Mouse (Mus musculus) heart, postnatal 0 days (tissue): ENCODE measurements around the gene Pth1r. TPM values are rescaled to one million over a fixed set of nuclear protein-coding genes. Genes with fewer than 3 reads are reported as not detected.
A peak's percentile ranks its signal among the peaks of the same experiment; 100 is the strongest.

Source experiments
- ATAC-seq: fragments of 200-750 bp; cut with Nextera tagmentation; 2 replicates; pipeline ENCODE4 v1.8.0; 2017; ENCODE audit warnings: low read depth, moderate number of reproducible peaks, moderate library complexity; ENCODE audit not compliant: insufficient read depth
- DNase-seq: peaks from one replicate; pipeline ENCODE4 v3.0.0-alpha.2; 2016; ENCODE audit warnings: low spot score
- H3K27ac ChIP-seq: fragments of 300-500 bp; sonication (generic); 2 replicates; pipeline ENCODE4 v1.5.1; 2014; ENCODE audit warnings: low read depth, mild to moderate bottlenecking
- H3K27me3 ChIP-seq: fragments of 300-500 bp; sonication (generic); 2 replicates; pipeline ENCODE4 v1.6.1; 2014; ENCODE audit warnings: low read length, mixed read lengths; ENCODE audit not compliant: control insufficient read depth, insufficient read depth
- H3K36me3 ChIP-seq: fragments of 300-500 bp; sonication (generic); replicated peaks from 2 replicates; pipeline ENCODE4 v1.6.1; 2014; ENCODE audit warnings: low read length, mixed read lengths; ENCODE audit not compliant: control insufficient read depth, insufficient read depth
- H3K4me1 ChIP-seq: fragments of 300-500 bp; sonication (generic); 2 replicates; pipeline ENCODE4 v1.6.1; 2014; ENCODE audit warnings: antibody characterized with exemption; ENCODE audit not compliant: control insufficient read depth, insufficient read depth
- H3K4me2 ChIP-seq: fragments of 300-500 bp; sonication (generic); 2 replicates; pipeline ENCODE4 v1.6.1; 2014; ENCODE audit warnings: low read depth, mild to moderate bottlenecking, low read length, moderate library complexity
- H3K4me3 ChIP-seq: fragments of 300-500 bp; sonication (generic); 2 replicates; pipeline ENCODE4 v1.5.1; 2014; ENCODE audit warnings: low read depth, low read length
- H3K9ac ChIP-seq: fragments of 300-500 bp; sonication (generic); replicated peaks from 2 replicates; pipeline ENCODE4 v1.6.1; 2014; ENCODE audit warnings: low read depth, low read length, mixed read lengths
- H3K9me3 ChIP-seq: fragments of 300-500 bp; sonication (generic); replicated peaks from 2 replicates; pipeline ENCODE4 v1.6.1; 2016; ENCODE audit warnings: low read length; ENCODE audit not compliant: control insufficient read depth
- CTCF ChIP-seq: IDR thresholded peaks from 2 replicates; pipeline ENCODE4 v1.5.1; 2016; ENCODE audit warnings: antibody characterized with exemption, control low read depth, low read depth
- EP300 ChIP-seq: IDR thresholded peaks from 2 replicates; pipeline ENCODE4 v1.6.1; 2016; ENCODE audit warnings: antibody characterized with exemption, low read depth
- WGBS: fragments of 180-500 bp; shearing (Covaris S2); extraction: QIAGEN DNeasy Blood & Tissue Kit; methylation state at CpG from one replicate; pipeline ENCODE4 v1.1.7; 2014; 5-methylcytosine and 5-hydroxymethylcytosine counted together
- polyA plus RNA-seq: library from polyadenylated mRNA; unstranded; fragments of >200 nt; fragmentation: Nextera tagmentation; extraction: Ambion mirVana; gene quantifications from 2 replicates; pipeline ENCODE4 v1.2.1, GENCODE M21; 2015
- total RNA-seq: library from RNA; depleted of rRNA; stranded (reverse); fragments of >200 nt; gene quantifications from 2 replicates; pipeline ENCODE4 v1.2.3, GENCODE M21; 2014; ENCODE audit warnings: low replicate concordance

The Pth1r gene
- total and polyA plus RNA-seq, 2 experiments from 2014 or later, result 12.0 to 41.8 TPM

DNA sequence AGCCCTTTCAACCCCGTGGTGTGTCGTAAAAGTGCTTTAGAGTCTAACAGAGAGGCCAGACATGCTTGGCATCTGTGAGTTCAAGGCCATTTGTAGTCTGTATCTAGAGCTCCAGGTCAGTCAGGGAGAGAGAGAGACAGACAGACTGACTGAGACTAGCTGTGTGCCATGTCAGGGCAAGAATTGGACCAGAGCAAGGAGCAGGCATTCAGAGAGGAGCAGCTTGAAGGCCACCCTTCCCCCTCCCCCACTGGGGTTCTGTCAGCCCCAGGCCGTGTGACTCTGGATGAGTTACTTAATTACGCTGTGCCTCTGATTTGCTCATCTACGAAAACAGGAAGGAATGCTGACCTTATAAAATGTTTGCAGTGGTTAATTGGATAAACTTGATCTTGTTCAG lies 64.7 kb downstream of the Pth1r start:
- no peak overlapping the region for H3K4me2 ChIP-seq
- no peak overlapping the region for H3K9ac ChIP-seq
- H3K4me3 ChIP-seq, result no peak overlapping the region
- WGBS, result 51% methylated on average over 5 of the region's 5 CpGs
- H3K27me3 ChIP-seq, result no peaks in the 10 kb centered on the region
- no peak for DNase-seq
- H3K4me1 ChIP-seq, result peaks cover 68% of the 10 kb centered on the region
- no peaks in the 10 kb centered on the region for H3K9me3 ChIP-seq
- no peaks in the 10 kb centered on the region for H3K36me3 ChIP-seq
- H3K27ac ChIP-seq, result peak overlapping the region; percentile 97
- ATAC-seq, result no peak
- no peak for TF ChIP-seq CTCF
- no peak for TF ChIP-seq EP300

DNA sequence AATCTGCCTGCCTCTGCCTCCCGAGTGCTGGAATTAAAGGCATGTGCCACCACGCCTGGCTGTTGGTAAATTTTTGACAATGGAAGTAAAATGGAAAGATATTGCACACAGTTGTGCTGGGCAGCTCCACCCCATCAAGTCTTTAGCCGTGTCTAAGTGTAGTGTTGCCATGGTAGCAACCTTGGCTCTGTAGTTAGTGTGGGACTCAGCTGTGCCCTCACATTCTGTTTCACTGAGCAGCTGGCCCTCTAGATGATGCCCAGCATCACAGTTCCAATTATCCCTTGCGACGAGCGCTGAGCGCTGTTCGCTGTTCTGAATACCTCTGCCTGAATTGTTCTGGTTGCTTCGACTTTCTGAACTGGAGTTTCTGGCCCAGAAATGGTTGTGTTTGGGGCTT lies 65.1 kb downstream of the Pth1r start:
- Histone ChIP-seq H3K9me3 (no peaks in the 10 kb centered on the region), H3K27me3 (no peaks in the 10 kb centered on the region), H3K36me3 (no peaks in the 10 kb centered on the region), H3K9ac (no peak overlapping the region), H3K4me2 (no peak overlapping the region), H3K27ac (peak overlapping the region; percentile 97), H3K4me3 (no peak overlapping the region), H3K4me1 (peaks cover 68% of the 10 kb centered on the region)
- WGBS, result 65% methylated on average over 9 of the region's 9 CpGs
- DNase-seq (no peak), ATAC-seq (no peak)
- TF ChIP-seq CTCF (no peak), EP300 (no peak)

DNA sequence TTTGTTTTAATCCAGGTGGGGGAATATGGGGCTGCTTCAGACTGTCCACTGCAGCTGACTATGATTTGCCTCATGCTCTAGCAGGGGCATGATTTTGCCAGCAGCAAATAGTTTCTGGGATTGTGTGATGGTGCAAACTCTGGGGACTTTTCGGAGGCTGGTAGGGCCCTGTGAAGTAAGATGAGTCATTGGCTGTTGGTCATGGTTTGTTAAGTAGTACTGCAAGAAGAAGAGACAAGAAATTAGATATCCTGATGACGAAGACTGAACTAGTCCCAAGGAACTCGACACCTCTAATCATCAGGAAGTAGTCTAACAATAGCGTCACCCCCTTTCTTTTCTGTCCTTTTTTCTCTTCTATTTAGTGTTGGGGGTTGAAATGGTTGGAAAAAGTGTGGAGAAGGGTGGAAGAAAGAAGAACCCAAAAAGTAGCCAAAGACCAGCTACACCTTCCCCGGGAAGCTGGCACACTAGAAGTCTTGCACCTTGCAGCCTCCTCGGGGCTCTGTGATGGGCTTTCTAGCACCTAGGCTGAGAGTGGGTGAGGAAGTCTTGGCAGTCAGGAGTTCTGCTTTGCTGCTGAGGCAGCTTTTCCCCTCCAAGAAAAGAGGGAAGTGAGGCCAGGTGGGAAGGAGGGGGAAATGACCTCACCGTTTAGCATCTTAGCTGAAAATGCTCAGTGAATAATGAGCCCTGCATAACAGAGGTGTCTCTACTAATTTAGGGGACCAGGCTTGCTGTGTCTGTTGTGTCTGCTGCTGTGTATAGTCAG lies 66.0 kb downstream of the Pth1r start:
- no peak for TF ChIP-seq CTCF
- no peak for TF ChIP-seq EP300
- DNase-seq, result no peak
- no peak overlapping the region for H3K4me2 ChIP-seq
- no peaks in the 10 kb centered on the region for H3K9me3 ChIP-seq
- H3K4me3 ChIP-seq, result no peak overlapping the region
- ATAC-seq, result no peak
- no peaks in the 10 kb centered on the region for H3K27me3 ChIP-seq
- peak overlapping the region; percentile 47 for H3K27ac ChIP-seq
- WGBS, result 77% methylated on average over 7 of the region's 7 CpGs
- no peak overlapping the region for H3K9ac ChIP-seq
- H3K36me3 ChIP-seq, result no peaks in the 10 kb centered on the region
- H3K4me1 ChIP-seq, result peaks cover 66% of the 10 kb centered on the region

DNA sequence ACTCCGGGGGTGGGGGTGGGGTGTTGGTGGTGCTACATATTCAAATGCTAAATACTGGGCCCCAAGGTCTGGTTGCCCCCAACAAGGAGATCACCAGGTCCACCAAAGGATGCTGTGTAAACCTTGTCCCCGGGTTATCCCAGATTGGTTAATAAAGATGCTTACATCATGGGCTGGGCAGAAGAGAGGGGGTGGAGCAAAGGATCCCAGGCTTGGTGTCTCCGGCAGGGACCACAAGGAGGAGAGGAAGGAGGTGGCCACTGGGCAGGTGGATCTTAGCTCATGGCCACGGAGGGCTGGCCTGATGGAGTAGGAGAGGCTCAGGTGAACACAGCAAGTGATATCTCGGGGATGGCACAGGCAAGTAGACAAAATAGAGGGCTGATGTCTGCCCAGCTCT lies 68.1 kb downstream of the Pth1r start:
- no peak overlapping the region for H3K9ac ChIP-seq
- H3K9me3 ChIP-seq, result no peaks in the 10 kb centered on the region
- no peak overlapping the region for H3K27ac ChIP-seq
- H3K27me3 ChIP-seq, result no peaks in the 10 kb centered on the region
- no peaks in the 10 kb centered on the region for H3K36me3 ChIP-seq
- DNase-seq (no peak), ATAC-seq (no peak)
- no peak overlapping the region for H3K4me3 ChIP-seq
- H3K4me1 ChIP-seq, result peaks cover 60% of the 10 kb centered on the region
- no peak overlapping the region for H3K4me2 ChIP-seq
- WGBS, result 58% methylated on average over 5 of the region's 5 CpGs
- TF ChIP-seq CTCF (no peak), EP300 (no peak)

DNA sequence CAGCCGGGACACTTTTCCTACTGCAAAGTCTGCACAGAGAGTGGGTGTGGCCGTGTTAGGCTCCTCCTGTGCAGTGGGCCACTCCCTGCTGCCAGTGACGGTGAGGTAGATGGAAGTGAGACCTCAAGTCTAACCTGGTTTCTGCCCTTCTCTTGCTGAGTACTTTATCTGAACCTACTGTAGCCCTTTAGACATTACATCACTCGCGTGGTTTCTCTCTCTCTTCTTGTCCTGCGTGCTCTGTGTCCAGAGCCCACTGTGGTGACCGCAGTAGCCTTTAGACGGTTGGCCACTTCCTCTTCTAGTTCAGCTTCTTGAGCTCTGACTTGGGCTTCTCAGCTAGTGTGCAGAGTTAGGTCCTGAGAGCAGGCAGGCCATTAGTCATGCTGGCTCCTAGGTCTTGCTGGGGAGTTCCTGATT lies 70.4 kb downstream of the Pth1r start:
- 60% methylated on average over 8 of the region's 8 CpGs for WGBS
- TF ChIP-seq CTCF, result no peak
- no peak for TF ChIP-seq EP300
- Histone ChIP-seq H3K4me3 (no peak overlapping the region), H3K4me1 (peaks cover 61% of the 10 kb centered on the region), H3K36me3 (no peaks in the 10 kb centered on the region), H3K27me3 (no peaks in the 10 kb centered on the region), H3K9ac (no peak overlapping the region), H3K27ac (no peak overlapping the region; the same call in 1 of the 2 replicates), H3K4me2 (no peak overlapping the region), H3K9me3 (no peaks in the 10 kb centered on the region)
- no peak for ATAC-seq
- DNase-seq, result no peak
